Mouse (Mus musculus) c-Kit-positive CD71-negative TER-119-negative erythroid progenitor cells, embryonic 14.5 days (primary cell): ENCODE data around the gene Ap4s1.

ENCODE experiments used
- DNase-seq: peaks from one replicate; pipeline ENCODE4 v3.0.0-alpha.2; 2013; ENCODE audit warnings: low read depth

Gene Ap4s1

GRCm38 (mm10) chr12:51704572-51704971 lies 13.7 kb downstream of the Ap4s1 start:
- DNase-seq: no peak

- no peak for DNase-seq
Observed at GRCm38 (mm10) chr12:51705778-51706177, 14.9 kb downstream of the Ap4s1 start.

GRCm38 (mm10) chr12:51706673-51707235 lies 15.9 kb downstream of the Ap4s1 start:
- no peak for DNase-seq

- DNase-seq: no peak
Observed at GRCm38 (mm10) chr12:51708941-51709686, 18.3 kb downstream of the Ap4s1 start.

- DNase-seq: no peak
Observed at GRCm38 (mm10) chr12:51709741-51710140, 18.9 kb downstream of the Ap4s1 start.

- no peak for DNase-seq
Observed at GRCm38 (mm10) chr12:51710154-51710553, 19.3 kb downstream of the Ap4s1 start.

GRCm38 (mm10) chr12:51712685-51713084 lies 21.9 kb downstream of the Ap4s1 start:
- DNase-seq: no peak

- DNase-seq: no peak
Observed at GRCm38 (mm10) chr12:51718617-51719016, 27.8 kb downstream of the Ap4s1 start.

- DNase-seq: no peak
Observed at GRCm38 (mm10) chr12:51721836-51722235, 31.0 kb downstream of the Ap4s1 start.

- DNase-seq: no peak
Observed at GRCm38 (mm10) chr12:51729058-51729457, 38.2 kb downstream of the Ap4s1 start.

GRCm38 (mm10) chr12:51729827-51730226 lies 39.0 kb downstream of the Ap4s1 start:
- no peak for DNase-seq

- DNase-seq: no peak
Observed at GRCm38 (mm10) chr12:51734605-51735211, 43.9 kb downstream of the Ap4s1 start.

- no peak for DNase-seq
Observed at GRCm38 (mm10) chr12:51735840-51736271, 45.0 kb downstream of the Ap4s1 start.

GRCm38 (mm10) chr12:51736381-51736780 lies 45.5 kb downstream of the Ap4s1 start:
- DNase-seq: no peak

- no peak for DNase-seq
Observed at GRCm38 (mm10) chr12:51736807-51737206, 46.0 kb downstream of the Ap4s1 start.

- peak; percentile 23 for DNase-seq
Observed at GRCm38 (mm10) chr12:51741690-51742089, 50.9 kb downstream of the Ap4s1 start.

GRCm38 (mm10) chr12:51744957-51745356 lies 54.1 kb downstream of the Ap4s1 start:
- DNase-seq: no peak

GRCm38 (mm10) chr12:51747348-51747747 lies 56.5 kb downstream of the Ap4s1 start:
- DNase-seq: no peak

GRCm38 (mm10) chr12:51755938-51756598 lies 65.2 kb downstream of the Ap4s1 start:
- DNase-seq: no peak

- DNase-seq: no peak
Observed at GRCm38 (mm10) chr12:51756599-51756961, 65.7 kb downstream of the Ap4s1 start.

- DNase-seq: no peak
Observed at GRCm38 (mm10) chr12:51759374-51759773, 68.5 kb downstream of the Ap4s1 start.

- no peak for DNase-seq
Observed at GRCm38 (mm10) chr12:51767454-51767853, 76.6 kb downstream of the Ap4s1 start.

- DNase-seq: peak; percentile 22
Observed at GRCm38 (mm10) chr12:51768702-51769101, 77.9 kb downstream of the Ap4s1 start.
